Mouse (Mus musculus) embryonic facial prominence, embryonic 13.5 days (tissue): ENCODE measurements around the gene Ankrd34c. TPM values are rescaled to one million over a fixed set of nuclear protein-coding genes. Genes with fewer than 3 reads are reported as not detected.

Experiments used
- polyA plus RNA-seq: library from polyadenylated mRNA; unstranded; fragments of >200 nt; fragmentation: Nextera tagmentation; extraction: Ambion mirVana; gene quantifications from 2 replicates; pipeline ENCODE4 v1.2.1, GENCODE M21; 2015

The Ankrd34c gene
- polyA plus RNA-seq, 1 experiment from 2014 or later: not detected

Other genes starting within 250 kb of the Ankrd34c start
- 0.37 and 0.58 TPM in 2 replicates for gene Minar1, start 115.3 kb downstream of the Ankrd34c start, polyA plus RNA-seq
- 102 and 110 TPM in 2 replicates for gene Tmed3, start 33.4 kb downstream of the Ankrd34c start, polyA plus RNA-seq
- gene Rasgrf1, start 171.4 kb upstream of the Ankrd34c start, polyA plus RNA-seq: 0.63 and 0.80 TPM in 2 replicates